Mouse (Mus musculus): ENCODE data around the gene Stmn1. TPM values are rescaled to one million over a fixed set of nuclear protein-coding genes. Genes with fewer than 3 reads are reported as not detected.
A peak's percentile ranks its signal among the peaks of the same experiment; 100 is the strongest.
"Not testable (repeated sequence)": the region's sequence is repeated elsewhere in the genome, so short reads cannot be mapped to it uniquely, and the experiment has no call there.

Stmn1 gene
- polyA plus RNA-seq, 1 experiment, result 9.8 TPM

- no peak for TF ChIP-seq CTCF (IDR thresholded peaks at IDR 0.05; ENCODE audit: extremely low read depth, insufficient read length, insufficient replicate concordance, low read depth, low read length)
- TF ChIP-seq POLR2A (IDR thresholded peaks at IDR 0.05; ENCODE audit: low read depth, low read length), result no peak
- no peaks in the 10 kb centered on the region for H3K27me3 ChIP-seq (ENCODE audit: control insufficient read depth, insufficient read depth, low read length)
- H3K4me1 ChIP-seq (ENCODE audit: control insufficient read depth, insufficient read depth, insufficient read length, low read length), result peaks cover 46% of the 10 kb centered on the region
- H3K4me3 ChIP-seq (ENCODE audit: low read depth, low read length), result no peak overlapping the region
- peak overlapping the region; percentile 60 for H3K27ac ChIP-seq (ENCODE audit: insufficient read depth, low read depth, low read length)
- no peaks in the 10 kb centered on the region for H3K36me3 ChIP-seq (ENCODE audit: control insufficient read depth, insufficient read depth, low read length)
- WGBS, result 53% methylated on average over 16 of the region's 16 CpGs
Observed at GRCm38 (mm10) chr4:134494780-134495545, 26.8 kb downstream of the Stmn1 start.

- no peak overlapping the region for H3K4me3 ChIP-seq (ENCODE audit: low read depth, low read length)
- peak overlapping the region; percentile 60 for H3K27ac ChIP-seq (ENCODE audit: insufficient read depth, low read depth, low read length)
- H3K4me1 ChIP-seq (ENCODE audit: control insufficient read depth, insufficient read depth, insufficient read length, low read length), result peaks cover 44% of the 10 kb centered on the region
- 76% methylated on average over 5 of the region's 5 CpGs for WGBS
- H3K27me3 ChIP-seq (ENCODE audit: control insufficient read depth, insufficient read depth, low read length), result no peaks in the 10 kb centered on the region
- no peak for TF ChIP-seq CTCF (IDR thresholded peaks at IDR 0.05; ENCODE audit: extremely low read depth, insufficient read length, insufficient replicate concordance, low read depth, low read length)
- no peak for TF ChIP-seq POLR2A (IDR thresholded peaks at IDR 0.05; ENCODE audit: low read depth, low read length)
- H3K36me3 ChIP-seq (ENCODE audit: control insufficient read depth, insufficient read depth, low read length), result no peaks in the 10 kb centered on the region
Observed at GRCm38 (mm10) chr4:134495546-134495923, 27.4 kb downstream of the Stmn1 start.

GRCm38 (mm10) chr4:134496595-134497210, 28.6 kb downstream of the Stmn1 start, which contains the start of gene Paqr7:
TSS of gene Paqr7 (plus strand) at chr4:134496697.
- Histone ChIP-seq H3K36me3 (ENCODE audit: control insufficient read depth, insufficient read depth, low read length) (no peaks in the 10 kb centered on the region), H3K27ac (ENCODE audit: insufficient read depth, low read depth, low read length) (peak within 1 kb of the TSS; percentile 56), H3K4me1 (ENCODE audit: control insufficient read depth, insufficient read depth, insufficient read length, low read length) (peaks cover 39% of the 10 kb centered on the region), H3K27me3 (ENCODE audit: control insufficient read depth, insufficient read depth, low read length) (no peaks in the 10 kb centered on the region), H3K4me3 (ENCODE audit: low read depth, low read length) (peak within 1 kb of the TSS; percentile 72)
- WGBS, result 6% methylated on average over 35 of the region's 35 CpGs
- no peak for TF ChIP-seq CTCF (IDR thresholded peaks at IDR 0.05; ENCODE audit: extremely low read depth, insufficient read length, insufficient replicate concordance, low read depth, low read length)
- TF ChIP-seq POLR2A (IDR thresholded peaks at IDR 0.05; ENCODE audit: low read depth, low read length), result peak; percentile 73

- no peaks in the 10 kb centered on the region for H3K27me3 ChIP-seq (ENCODE audit: control insufficient read depth, insufficient read depth, low read length)
- peak overlapping the region; percentile 72 for H3K4me3 ChIP-seq (ENCODE audit: low read depth, low read length)
- no peak for TF ChIP-seq CTCF (IDR thresholded peaks at IDR 0.05; ENCODE audit: extremely low read depth, insufficient read length, insufficient replicate concordance, low read depth, low read length)
- no peak for TF ChIP-seq POLR2A (IDR thresholded peaks at IDR 0.05; ENCODE audit: low read depth, low read length)
- 6% methylated on average over 6 of the region's 6 CpGs for WGBS
- no peaks in the 10 kb centered on the region for H3K36me3 ChIP-seq (ENCODE audit: control insufficient read depth, insufficient read depth, low read length)
- H3K27ac ChIP-seq (ENCODE audit: insufficient read depth, low read depth, low read length), result peak overlapping the region; percentile 56
- peaks cover 38% of the 10 kb centered on the region for H3K4me1 ChIP-seq (ENCODE audit: control insufficient read depth, insufficient read depth, insufficient read length, low read length)
Observed at GRCm38 (mm10) chr4:134497223-134497622, 29.1 kb downstream of the Stmn1 start.

- TF ChIP-seq POLR2A (IDR thresholded peaks at IDR 0.05; ENCODE audit: low read depth, low read length) (no peak), CTCF (IDR thresholded peaks at IDR 0.05; ENCODE audit: extremely low read depth, insufficient read length, insufficient replicate concordance, low read depth, low read length) (no peak)
- Histone ChIP-seq H3K27me3 (ENCODE audit: control insufficient read depth, insufficient read depth, low read length) (no peaks in the 10 kb centered on the region), H3K4me3 (ENCODE audit: low read depth, low read length) (no peak overlapping the region), H3K27ac (ENCODE audit: insufficient read depth, low read depth, low read length) (no peak overlapping the region), H3K4me1 (ENCODE audit: control insufficient read depth, insufficient read depth, insufficient read length, low read length) (peaks cover 35% of the 10 kb centered on the region), H3K36me3 (ENCODE audit: control insufficient read depth, insufficient read depth, low read length) (no peaks in the 10 kb centered on the region)
- 37% methylated on average over 12 of the region's 12 CpGs for WGBS
Observed at GRCm38 (mm10) chr4:134497986-134498731, 30.0 kb downstream of the Stmn1 start.

- not testable (repeated sequence) for H3K27ac ChIP-seq (ENCODE audit: insufficient read depth, low read depth, low read length); H3K4me3 ChIP-seq (ENCODE audit: low read depth, low read length); H3K36me3 ChIP-seq (ENCODE audit: control insufficient read depth, insufficient read depth, low read length); H3K27me3 ChIP-seq (ENCODE audit: control insufficient read depth, insufficient read depth, low read length)
- H3K4me1 ChIP-seq (ENCODE audit: control insufficient read depth, insufficient read depth, insufficient read length, low read length), result peaks cover 30% of the 10 kb centered on the region
- WGBS, result 79% methylated on average over 6 of the region's 6 CpGs
Observed at GRCm38 (mm10) chr4:134498983-134499382, 30.9 kb downstream of the Stmn1 start.

GRCm38 (mm10) chr4:134501095-134501494, 33.0 kb downstream of the Stmn1 start:
- Histone ChIP-seq H3K36me3 (ENCODE audit: control insufficient read depth, insufficient read depth, low read length) (no peaks in the 10 kb centered on the region), H3K4me3 (ENCODE audit: low read depth, low read length) (no peak overlapping the region), H3K27ac (ENCODE audit: insufficient read depth, low read depth, low read length) (no peak overlapping the region), H3K4me1 (ENCODE audit: control insufficient read depth, insufficient read depth, insufficient read length, low read length) (peaks cover 13% of the 10 kb centered on the region; the same call in 1 of the 2 replicates), H3K27me3 (ENCODE audit: control insufficient read depth, insufficient read depth, low read length) (no peaks in the 10 kb centered on the region)
- TF ChIP-seq CTCF (IDR thresholded peaks at IDR 0.05; ENCODE audit: extremely low read depth, insufficient read length, insufficient replicate concordance, low read depth, low read length), result no peak
- TF ChIP-seq POLR2A (IDR thresholded peaks at IDR 0.05; ENCODE audit: low read depth, low read length), result no peak
- 92% methylated on average over 6 of the region's 6 CpGs for WGBS
